Mouse (Mus musculus): ENCODE measurements at regions not wholly inside any gene's neighbourhood (a gene's known extent, or its start where the extent isn't known, plus 50 kb on each side); places are given as distances from the start of the nearest gene placed in this dataset.

- Histone ChIP-seq H3K36me3 (ENCODE audit: control insufficient read depth, insufficient read depth, low read length) (no peaks in the 10 kb centered on the region), H3K9ac (ENCODE audit: low read length) (no peak overlapping the region), H3K27ac (ENCODE audit: low read depth, low read length) (no peak overlapping the region), H3K4me3 (ENCODE audit: low read depth, low read length) (no peak overlapping the region), H3K9me3 (ENCODE audit: control insufficient read depth, low read length) (no peaks in the 10 kb centered on the region), H3K4me1 (ENCODE audit: control insufficient read depth, insufficient read depth, low read length) (no peaks in the 10 kb centered on the region), H3K4me2 (no peak overlapping the region), H3K27me3 (ENCODE audit: control insufficient read depth, insufficient read depth, low read length) (no peaks in the 10 kb centered on the region)
- DNase-seq (ENCODE audit: low spot score, missing footprints) (no peak), ATAC-seq (ENCODE audit: low FRiP score) (no peak)
- 79% methylated on average over 6 of the region's 6 CpGs for WGBS
Observed at GRCm38 (mm10) chr10:104798816-104799393, 605.1 kb downstream of the Gm4340 start.

DNA sequence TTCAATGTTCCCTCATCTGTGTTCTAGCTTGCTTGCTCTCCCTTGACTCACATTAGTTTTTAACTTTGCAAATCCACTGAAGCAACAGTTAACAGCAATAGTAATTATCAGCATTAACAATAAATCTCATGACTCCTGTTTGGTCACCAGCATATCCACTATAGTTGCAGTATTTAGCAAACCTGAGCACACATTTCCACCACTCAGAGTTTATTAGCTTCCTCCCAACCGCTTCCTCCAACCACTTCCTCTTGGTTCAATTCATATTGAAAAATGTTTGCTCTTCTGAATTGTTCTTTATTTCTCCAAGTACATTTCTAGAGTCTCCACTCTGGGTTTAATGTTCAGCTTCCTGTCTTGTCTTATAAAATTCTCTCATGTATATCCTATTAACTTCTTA is 611.0 kb downstream of the Gm4340 start:
- no peaks in the 10 kb centered on the region for H3K9me3 ChIP-seq (ENCODE audit: control insufficient read depth, low read length)
- no peak overlapping the region for H3K4me2 ChIP-seq
- ATAC-seq (ENCODE audit: low FRiP score) (no peak), DNase-seq (ENCODE audit: low spot score, missing footprints) (no peak)
- 91% methylated on average over 1 of the region's 1 CpGs for WGBS
- H3K27me3 ChIP-seq (ENCODE audit: control insufficient read depth, insufficient read depth, low read length): no peaks in the 10 kb centered on the region
- H3K36me3 ChIP-seq (ENCODE audit: control insufficient read depth, insufficient read depth, low read length): no peaks in the 10 kb centered on the region
- H3K27ac ChIP-seq (ENCODE audit: low read depth, low read length): no peak overlapping the region
- no peak overlapping the region for H3K4me3 ChIP-seq (ENCODE audit: low read depth, low read length)
- H3K4me1 ChIP-seq (ENCODE audit: control insufficient read depth, insufficient read depth, low read length): no peaks in the 10 kb centered on the region
- H3K9ac ChIP-seq (ENCODE audit: low read length): no peak overlapping the region

- 90% methylated on average over 4 of the region's 4 CpGs for WGBS
Observed at GRCm38 (mm10) chr10:104818252-104818651, 624.4 kb downstream of the Gm4340 start.

DNA sequence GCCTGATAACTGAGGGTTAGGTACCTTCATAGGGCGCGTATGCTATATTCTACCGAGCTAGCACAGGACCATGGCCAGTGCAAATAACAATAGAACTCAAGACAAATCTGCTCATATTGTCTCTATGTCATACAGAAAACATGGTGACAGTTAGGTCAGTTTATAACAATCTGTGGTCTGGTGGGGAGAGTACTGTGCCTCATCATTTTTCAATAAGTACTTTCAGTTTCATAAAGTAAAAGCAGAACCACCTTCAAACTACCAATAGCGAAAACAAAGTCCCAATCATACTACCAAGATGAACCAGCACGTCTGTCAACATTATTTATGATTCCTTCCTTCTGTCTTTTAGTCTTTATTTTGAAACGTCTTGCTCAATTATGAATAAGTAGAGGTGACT is 658.0 kb downstream of the Gm4340 start:
- Histone ChIP-seq H3K27me3 (ENCODE audit: control insufficient read depth, insufficient read depth, low read length) (no peaks in the 10 kb centered on the region), H3K9me3 (ENCODE audit: control insufficient read depth, low read length) (no peaks in the 10 kb centered on the region), H3K4me1 (ENCODE audit: control insufficient read depth, insufficient read depth, low read length) (no peaks in the 10 kb centered on the region), H3K36me3 (ENCODE audit: control insufficient read depth, insufficient read depth, low read length) (no peaks in the 10 kb centered on the region), H3K27ac (ENCODE audit: low read depth, low read length) (no peak overlapping the region), H3K4me3 (ENCODE audit: low read depth, low read length) (no peak overlapping the region), H3K4me2 (no peak overlapping the region), H3K9ac (ENCODE audit: low read length) (no peak overlapping the region)
- 88% methylated on average over 6 of the region's 6 CpGs for WGBS
- DNase-seq (ENCODE audit: low spot score, missing footprints) (peak; percentile 23), ATAC-seq (ENCODE audit: low FRiP score) (no peak)

More at GRCm38 (mm10) chr10:104818252-104818651, 624.4 kb downstream of the Gm4340 start:
- H3K36me3 ChIP-seq (ENCODE audit: control insufficient read depth, insufficient read depth, low read length): no peaks in the 10 kb centered on the region
- ATAC-seq (ENCODE audit: low FRiP score) (no peak), DNase-seq (ENCODE audit: low spot score, missing footprints) (no peak)
- no peaks in the 10 kb centered on the region for H3K9me3 ChIP-seq (ENCODE audit: control insufficient read depth, low read length)
- no peak overlapping the region for H3K27ac ChIP-seq (ENCODE audit: low read depth, low read length)
- H3K4me1 ChIP-seq (ENCODE audit: control insufficient read depth, insufficient read depth, low read length): no peaks in the 10 kb centered on the region
- H3K27me3 ChIP-seq (ENCODE audit: control insufficient read depth, insufficient read depth, low read length): no peaks in the 10 kb centered on the region
- H3K4me3 ChIP-seq (ENCODE audit: low read depth, low read length): no peak overlapping the region
- no peak overlapping the region for H3K9ac ChIP-seq (ENCODE audit: low read length)
- no peak overlapping the region for H3K4me2 ChIP-seq

GRCm38 (mm10) chr10:104853111-104853510 is 659.3 kb downstream of the Gm4340 start:
- H3K27ac ChIP-seq (ENCODE audit: low read depth, low read length): no peak overlapping the region
- 66% methylated on average over 3 of the region's 3 CpGs for WGBS
- H3K36me3 ChIP-seq (ENCODE audit: control insufficient read depth, insufficient read depth, low read length): no peaks in the 10 kb centered on the region
- H3K4me2 ChIP-seq: no peak overlapping the region
- H3K4me3 ChIP-seq (ENCODE audit: low read depth, low read length): no peak overlapping the region
- no peak for ATAC-seq (ENCODE audit: low FRiP score)
- DNase-seq (ENCODE audit: low spot score, missing footprints): peak; percentile 54
- H3K9me3 ChIP-seq (ENCODE audit: control insufficient read depth, low read length): no peaks in the 10 kb centered on the region
- no peak overlapping the region for H3K9ac ChIP-seq (ENCODE audit: low read length)
- no peaks in the 10 kb centered on the region for H3K27me3 ChIP-seq (ENCODE audit: control insufficient read depth, insufficient read depth, low read length)
- no peaks in the 10 kb centered on the region for H3K4me1 ChIP-seq (ENCODE audit: control insufficient read depth, insufficient read depth, low read length)

- DNase-seq (ENCODE audit: low spot score, missing footprints): no peak
- H3K36me3 ChIP-seq (ENCODE audit: control insufficient read depth, insufficient read depth, low read length): no peaks in the 10 kb centered on the region
- no peak overlapping the region for H3K27ac ChIP-seq (ENCODE audit: low read depth, low read length)
- ATAC-seq (ENCODE audit: low FRiP score): no peak
- no peak overlapping the region for H3K9ac ChIP-seq (ENCODE audit: low read length)
- no peak overlapping the region for H3K4me2 ChIP-seq
- no peaks in the 10 kb centered on the region for H3K9me3 ChIP-seq (ENCODE audit: control insufficient read depth, low read length)
- no peaks in the 10 kb centered on the region for H3K4me1 ChIP-seq (ENCODE audit: control insufficient read depth, insufficient read depth, low read length)
- WGBS: 82% methylated on average over 3 of the region's 3 CpGs
- no peaks in the 10 kb centered on the region for H3K27me3 ChIP-seq (ENCODE audit: control insufficient read depth, insufficient read depth, low read length)
- no peak overlapping the region for H3K4me3 ChIP-seq (ENCODE audit: low read depth, low read length)
Observed at GRCm38 (mm10) chr10:104878246-104878645, 684.4 kb downstream of the Gm4340 start.

GRCm38 (mm10) chr10:104914201-104914600 is 660.0 kb downstream of the Tmtc2 start:
- H3K9me3 ChIP-seq (ENCODE audit: control insufficient read depth, low read length): no peaks in the 10 kb centered on the region
- H3K4me1 ChIP-seq (ENCODE audit: control insufficient read depth, insufficient read depth, low read length): no peaks in the 10 kb centered on the region
- H3K27me3 ChIP-seq (ENCODE audit: control insufficient read depth, insufficient read depth, low read length): no peaks in the 10 kb centered on the region
- DNase-seq (ENCODE audit: low spot score, missing footprints) (no peak), ATAC-seq (ENCODE audit: low FRiP score) (no peak)
- H3K27ac ChIP-seq (ENCODE audit: low read depth, low read length): no peak overlapping the region
- WGBS: 87% methylated on average over 1 of the region's 1 CpGs
- no peak overlapping the region for H3K9ac ChIP-seq (ENCODE audit: low read length)
- H3K4me2 ChIP-seq: no peak overlapping the region
- no peak overlapping the region for H3K4me3 ChIP-seq (ENCODE audit: low read depth, low read length)
- no peaks in the 10 kb centered on the region for H3K36me3 ChIP-seq (ENCODE audit: control insufficient read depth, insufficient read depth, low read length)

DNA sequence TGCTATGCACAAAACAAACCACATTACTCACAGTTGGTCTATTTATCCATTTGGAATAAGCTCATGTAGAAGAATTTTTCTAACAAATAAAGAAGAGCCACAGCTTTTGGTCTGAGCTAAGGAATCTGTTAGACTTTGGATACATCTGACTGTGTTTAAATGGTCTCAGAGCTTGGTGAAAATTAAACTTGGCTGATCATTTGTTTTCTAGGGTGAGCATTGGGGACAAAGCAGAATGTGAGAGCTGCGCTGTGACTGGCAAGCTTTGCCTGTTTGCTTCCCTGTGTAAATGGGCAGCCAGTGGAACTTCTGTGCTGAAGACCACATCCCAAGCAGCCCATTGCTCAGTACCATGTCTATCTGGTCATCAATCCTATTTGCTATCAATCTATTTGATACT is 658.7 kb downstream of the Tmtc2 start:
- ATAC-seq (ENCODE audit: low FRiP score) (no peak), DNase-seq (ENCODE audit: low spot score, missing footprints) (no peak)
- Histone ChIP-seq H3K36me3 (ENCODE audit: control insufficient read depth, insufficient read depth, low read length) (no peaks in the 10 kb centered on the region), H3K4me1 (ENCODE audit: control insufficient read depth, insufficient read depth, low read length) (no peaks in the 10 kb centered on the region), H3K9me3 (ENCODE audit: control insufficient read depth, low read length) (no peaks in the 10 kb centered on the region), H3K9ac (ENCODE audit: low read length) (no peak overlapping the region), H3K27ac (ENCODE audit: low read depth, low read length) (no peak overlapping the region), H3K27me3 (ENCODE audit: control insufficient read depth, insufficient read depth, low read length) (no peaks in the 10 kb centered on the region), H3K4me3 (ENCODE audit: low read depth, low read length) (no peak overlapping the region), H3K4me2 (no peak overlapping the region)
- 88% methylated on average over 1 of the region's 1 CpGs for WGBS

GRCm38 (mm10) chr10:104936660-104937059 is 637.6 kb downstream of the Tmtc2 start:
- H3K4me3 ChIP-seq (ENCODE audit: low read depth, low read length): no peak overlapping the region
- no peaks in the 10 kb centered on the region for H3K27me3 ChIP-seq (ENCODE audit: control insufficient read depth, insufficient read depth, low read length)
- H3K27ac ChIP-seq (ENCODE audit: low read depth, low read length): no peak overlapping the region
- DNase-seq (ENCODE audit: low spot score, missing footprints): peak; percentile 41
- no peak overlapping the region for H3K4me2 ChIP-seq
- no peaks in the 10 kb centered on the region for H3K36me3 ChIP-seq (ENCODE audit: control insufficient read depth, insufficient read depth, low read length)
- no peak overlapping the region for H3K9ac ChIP-seq (ENCODE audit: low read length)
- H3K9me3 ChIP-seq (ENCODE audit: control insufficient read depth, low read length): no peaks in the 10 kb centered on the region
- no peaks in the 10 kb centered on the region for H3K4me1 ChIP-seq (ENCODE audit: control insufficient read depth, insufficient read depth, low read length)
- 0 out of 2 replicates have a peak, but pooled peaks have one; percentile 42 for ATAC-seq (ENCODE audit: low FRiP score)
- 62% methylated on average over 1 of the region's 1 CpGs for WGBS

Data from midbrain, embryonic 11.5 days (tissue).